Mouse (Mus musculus): ENCODE results near the gene Xrcc6.

The Xrcc6 gene

GRCm38 (mm10) chr15:81987646-81988045 lies at the start of gene Xrcc6:
Gene Xrcc6 (plus strand): TSS chr15:81987835.
- 70% methylated on average over 3 of the region's 3 CpGs for WGBS

- WGBS = 19% methylated on average over 2 of the region's 2 CpGs
Observed at GRCm38 (mm10) chr15:81938246-81938645, 49.4 kb upstream of the Xrcc6 start.

- 54% methylated on average over 10 of the region's 10 CpGs for WGBS
Observed at GRCm38 (mm10) chr15:81939157-81939715, 48.4 kb upstream of the Xrcc6 start.

DNA sequence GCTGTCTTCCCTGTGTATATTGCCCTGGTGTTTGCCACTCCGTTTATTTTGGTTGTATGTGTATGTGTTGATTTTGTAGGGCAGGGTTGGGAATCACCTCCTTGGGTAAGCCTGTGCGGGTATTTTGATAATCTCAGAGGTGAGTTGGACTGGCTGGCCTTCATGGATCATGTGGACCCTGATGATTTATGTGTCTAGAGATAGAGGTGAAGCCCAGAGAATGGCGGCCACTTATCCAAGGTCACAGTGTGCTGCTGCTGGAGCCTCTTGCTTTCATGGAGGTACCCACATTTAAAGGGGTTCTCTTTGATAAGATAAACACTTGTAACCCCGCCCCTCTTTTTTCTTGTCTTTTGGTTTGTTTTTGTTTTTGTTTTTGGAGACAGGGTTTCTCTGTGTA lies 47.9 kb upstream of the Xrcc6 start:
- 88% methylated on average over 4 of the region's 4 CpGs for WGBS

GRCm38 (mm10) chr15:81940219-81940618 lies 47.4 kb upstream of the Xrcc6 start:
- 90% methylated on average over 5 of the region's 5 CpGs for whole genome bisulfite sequencing

- 99% methylated on average over 2 of the region's 2 CpGs for WGBS
Observed at GRCm38 (mm10) chr15:81941010-81941409, 46.6 kb upstream of the Xrcc6 start.

DNA sequence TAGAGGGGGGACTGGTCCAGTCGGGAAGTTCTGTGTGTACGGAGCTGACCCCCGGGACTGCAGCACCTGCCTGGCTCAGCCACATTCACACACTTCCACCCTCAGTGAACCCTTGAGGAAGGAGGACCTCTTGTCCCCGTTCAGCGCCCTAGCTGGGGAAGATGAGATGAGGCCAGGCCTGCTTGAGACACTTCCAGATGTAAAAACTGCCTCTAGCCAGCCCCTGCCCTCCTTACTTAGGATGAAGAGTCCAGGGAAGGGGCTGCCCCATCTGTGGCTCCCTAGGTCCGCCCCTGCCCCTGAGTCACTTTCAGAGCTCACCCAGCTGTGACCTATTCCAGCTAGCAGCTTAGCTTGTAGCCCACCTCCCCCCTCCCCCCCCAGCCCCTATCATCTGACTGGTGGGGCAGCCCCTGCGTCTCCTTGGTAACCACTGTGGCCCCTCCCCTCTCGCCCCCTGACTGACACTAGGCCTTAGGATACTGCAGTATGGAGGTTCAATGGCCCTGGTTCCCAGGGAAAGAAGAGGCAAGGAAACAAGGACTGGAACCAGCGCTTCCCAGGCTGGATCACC lies 44.4 kb upstream of the Xrcc6 start:
- 36% methylated on average over 9 of the region's 9 CpGs for WGBS

GRCm38 (mm10) chr15:81949076-81949475 lies 38.6 kb upstream of the Xrcc6 start:
- WGBS = 82% methylated on average over 10 of the region's 10 CpGs

- WGBS = 71% methylated on average over 11 of the region's 11 CpGs
Observed at GRCm38 (mm10) chr15:81949476-81950131, 38.0 kb upstream of the Xrcc6 start.

DNA sequence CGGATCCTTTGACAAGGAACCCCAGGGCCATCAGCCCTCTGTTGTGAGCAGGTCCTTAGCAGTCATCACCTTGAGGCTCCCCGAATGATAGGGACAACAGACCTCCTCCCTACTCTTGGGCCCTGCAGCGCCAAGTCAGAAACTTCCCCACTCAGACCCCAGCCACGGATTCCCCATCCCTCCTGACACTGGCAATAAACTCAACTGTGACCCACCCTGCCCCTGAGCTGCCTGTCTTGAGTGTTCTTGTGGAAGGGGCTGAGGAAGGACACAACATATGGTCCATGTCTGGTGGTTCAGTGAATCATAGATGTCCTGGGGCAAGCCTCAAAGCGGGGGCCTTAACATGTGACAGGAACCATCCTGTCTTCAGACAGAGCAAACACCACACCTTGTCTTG lies 36.9 kb upstream of the Xrcc6 start:
- whole genome bisulfite sequencing = 88% methylated on average over 5 of the region's 5 CpGs

DNA sequence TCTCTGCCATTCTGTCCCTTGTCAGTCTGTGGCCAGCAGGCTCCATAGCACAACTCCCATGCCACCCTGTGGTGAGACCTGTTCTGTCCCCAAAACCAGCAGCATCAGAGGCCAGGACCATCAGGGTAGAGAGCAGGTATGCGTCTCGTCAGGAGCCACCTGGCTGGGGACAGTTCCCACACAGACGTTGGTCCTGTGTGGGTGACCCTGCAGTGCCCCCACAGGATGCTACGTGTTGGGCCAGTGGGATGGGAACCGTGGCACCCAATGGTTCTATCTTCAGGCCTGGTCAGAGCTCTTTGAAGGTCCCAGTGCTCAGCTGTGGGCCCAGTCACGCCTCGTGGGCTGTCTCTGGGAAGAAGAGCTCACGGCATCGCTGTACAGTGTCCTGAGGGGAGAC lies 36.5 kb upstream of the Xrcc6 start:
- 68% methylated on average over 9 of the region's 9 CpGs for WGBS

DNA sequence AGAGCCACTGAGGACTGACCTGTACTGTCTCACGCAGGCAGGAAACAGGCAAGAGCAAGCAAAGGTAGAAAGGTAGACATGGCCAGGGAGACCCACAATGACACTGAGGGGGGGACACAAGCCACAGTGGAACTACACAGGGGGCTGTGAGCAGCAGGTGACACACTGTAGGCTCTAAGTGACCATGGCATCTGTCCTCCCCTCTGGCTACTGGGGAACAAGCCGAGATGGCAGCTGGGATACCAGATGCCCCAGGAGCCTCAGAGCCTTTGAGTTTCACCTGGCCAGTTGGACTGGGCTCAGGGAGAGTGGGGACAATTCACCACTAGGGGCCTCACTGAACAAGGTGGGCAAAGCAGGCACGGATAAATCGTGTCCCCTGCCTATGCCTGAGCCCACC lies 35.3 kb upstream of the Xrcc6 start:
- WGBS = 71% methylated on average over 4 of the region's 4 CpGs

DNA sequence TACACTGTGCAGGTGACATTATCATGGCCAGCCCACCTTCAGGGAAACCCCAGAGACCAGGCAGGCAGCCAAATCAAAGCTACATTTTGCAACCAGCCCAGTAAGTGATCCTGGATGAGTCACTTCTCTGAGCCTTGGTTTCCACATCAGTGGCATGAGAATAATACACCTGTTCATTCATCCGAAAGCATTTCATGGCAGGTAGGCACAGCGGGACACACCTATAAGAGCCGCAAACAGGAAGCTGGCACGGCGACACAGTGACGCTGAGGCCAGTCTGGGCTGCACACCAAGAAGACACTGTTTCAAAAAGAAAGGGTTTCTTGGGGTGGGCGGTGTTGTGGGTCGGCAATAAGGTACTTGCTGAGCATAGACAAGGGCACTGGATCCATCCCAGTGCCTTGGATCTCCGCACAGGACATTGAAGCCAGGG lies 33.5 kb upstream of the Xrcc6 start:
- 71% methylated on average over 9 of the region's 9 CpGs for WGBS

DNA sequence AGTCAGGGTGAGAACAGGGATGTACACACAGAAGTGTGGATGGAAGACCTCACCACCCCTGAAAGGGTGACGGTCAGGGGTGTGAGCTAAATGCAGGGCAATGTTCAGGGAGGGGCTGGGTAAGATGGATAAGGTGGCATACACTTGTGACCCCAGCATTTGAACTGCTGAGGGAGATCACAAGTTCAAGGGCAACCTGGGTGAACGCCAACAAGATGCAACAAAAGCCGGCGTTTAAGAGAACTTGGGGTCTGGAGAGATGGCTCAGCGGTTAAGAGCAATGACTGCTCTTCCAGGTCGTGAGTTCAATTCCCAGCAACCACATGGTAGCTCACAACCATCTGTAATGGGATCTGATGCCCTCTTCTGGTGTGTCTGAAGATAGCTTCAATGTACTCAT lies 32.9 kb upstream of the Xrcc6 start:
- WGBS = 93% methylated on average over 6 of the region's 6 CpGs

DNA sequence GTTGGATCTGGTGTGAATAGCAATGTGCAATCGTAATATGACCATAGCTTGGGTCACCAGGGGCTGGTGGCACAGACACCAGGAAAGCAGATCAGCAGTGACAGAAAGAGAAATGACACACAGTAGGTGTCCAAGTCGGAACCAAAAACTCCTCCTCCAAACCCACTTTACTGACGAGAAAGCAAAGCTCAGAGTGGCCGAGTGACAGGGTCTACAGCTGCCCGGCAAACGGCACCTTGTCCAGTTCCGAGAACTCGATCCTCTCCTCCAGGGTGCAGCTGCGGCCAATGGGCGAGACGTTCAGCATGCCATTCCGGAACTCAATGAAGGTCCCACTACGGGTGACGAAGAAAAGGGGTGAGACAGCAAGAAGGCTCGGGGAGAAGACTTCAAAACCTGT lies 32.2 kb upstream of the Xrcc6 start:
- 94% methylated on average over 15 of the region's 15 CpGs for WGBS

- WGBS = 25% methylated on average over 8 of the region's 8 CpGs
Observed at GRCm38 (mm10) chr15:81956457-81956856, 31.2 kb upstream of the Xrcc6 start.

GRCm38 (mm10) chr15:81957598-81957997 lies 30.0 kb upstream of the Xrcc6 start:
- WGBS = 48% methylated on average over 11 of the region's 11 CpGs

- 55% methylated on average over 3 of the region's 3 CpGs for WGBS
Observed at GRCm38 (mm10) chr15:81958906-81959305, 28.7 kb upstream of the Xrcc6 start.

DNA sequence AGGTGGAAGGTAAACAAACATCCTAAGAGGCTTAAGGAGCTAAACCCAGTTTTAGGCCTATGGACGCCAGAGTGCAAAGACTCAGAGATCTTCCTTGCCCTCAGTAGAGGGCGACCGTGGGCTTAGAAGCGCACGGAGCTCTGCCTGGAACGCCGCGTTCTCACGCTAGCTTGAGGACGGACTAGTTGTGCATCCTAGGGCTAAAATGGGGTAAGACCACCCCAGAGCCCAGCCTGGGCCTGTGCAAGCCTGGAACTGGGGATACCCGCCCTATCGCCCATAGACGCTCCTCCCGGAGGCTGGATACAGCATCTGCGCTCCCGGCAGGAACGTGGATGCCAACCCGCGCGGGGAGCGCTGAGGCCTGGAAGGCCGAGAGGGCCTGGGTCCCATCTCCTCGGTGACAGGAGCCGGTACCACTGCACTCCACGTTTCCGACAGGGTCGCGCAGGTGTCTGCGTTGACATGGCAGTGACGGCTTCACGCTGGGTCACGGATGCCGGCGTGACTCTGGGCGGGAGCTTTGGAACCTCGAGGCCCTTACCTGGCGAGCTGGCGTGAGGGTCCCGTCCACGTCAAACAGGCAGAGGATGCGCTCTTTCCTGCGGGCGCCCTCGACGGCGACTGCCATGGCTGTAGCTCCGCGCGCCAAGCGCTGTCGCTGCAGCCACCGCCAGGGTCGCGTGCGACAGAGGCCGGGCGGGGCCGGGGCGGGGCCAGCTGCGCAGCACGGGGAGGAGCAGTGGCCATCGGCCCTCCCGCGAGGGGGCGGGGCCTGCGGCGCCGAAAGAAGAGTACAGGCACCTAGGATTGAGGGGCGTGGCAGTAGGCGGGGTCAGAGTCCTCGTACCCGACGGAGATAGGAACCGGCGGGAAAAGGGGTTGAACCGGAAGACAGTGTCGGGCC lies 27.2 kb upstream of the Xrcc6 start, which contains the start of gene Pmm1:
Gene Pmm1 (minus strand): TSS at position 760 of the 907 bp plus-strand sequence.
- WGBS = under 1% methylated on average over 77 of the region's 77 CpGs

DNA sequence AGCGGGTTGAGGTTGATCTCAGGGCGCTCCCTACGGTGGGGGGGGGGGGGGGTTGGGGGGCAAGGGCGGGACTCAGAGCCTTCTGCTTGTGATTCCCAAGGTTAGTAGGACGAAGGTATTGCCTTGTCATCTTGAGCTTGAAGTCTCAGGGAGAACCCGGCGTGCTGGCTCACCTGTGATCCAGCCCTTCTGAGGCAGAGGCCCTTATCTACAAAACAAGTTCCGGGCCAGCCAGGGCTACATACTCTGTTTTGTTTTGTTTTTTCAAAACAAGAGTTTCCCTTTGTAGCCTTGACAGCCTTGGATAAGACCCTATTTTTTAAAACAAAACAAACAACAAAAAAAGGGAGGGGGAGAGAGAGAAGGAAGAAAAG lies 26.6 kb upstream of the Xrcc6 start:
- 5% methylated on average over 8 of the region's 8 CpGs for WGBS

DNA sequence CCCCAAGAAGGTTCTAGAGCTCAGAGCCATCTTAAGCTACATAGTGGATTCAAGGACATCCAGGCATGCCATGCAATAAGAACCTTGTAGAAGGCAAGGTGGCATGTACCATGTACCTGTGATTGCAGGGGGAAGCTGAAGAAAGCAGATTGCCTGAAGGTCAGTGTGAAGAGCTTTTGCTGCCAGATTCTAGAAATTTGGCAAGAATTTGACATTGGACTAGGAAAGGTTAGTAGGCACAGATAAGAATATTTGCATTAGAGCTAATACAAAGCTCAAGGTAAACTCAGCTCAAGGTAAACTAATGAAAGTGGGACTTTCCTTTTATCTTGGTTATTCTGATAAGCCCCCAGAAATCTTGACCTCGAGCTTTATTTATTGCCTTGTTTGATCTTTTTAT lies 23.4 kb upstream of the Xrcc6 start:
- WGBS = 71% methylated on average over 1 of the region's 1 CpGs

- 65% methylated on average over 4 of the region's 4 CpGs for WGBS
Observed at GRCm38 (mm10) chr15:81964980-81965545, 22.6 kb upstream of the Xrcc6 start.
